Mouse (Mus musculus) lung, postnatal 36 days (tissue): ENCODE results near the gene Mgat1.
A peak's percentile ranks its signal among the peaks of the same experiment; 100 is the strongest.
"Not testable (repeated sequence)": the region's sequence is repeated elsewhere in the genome, so short reads cannot be mapped to it uniquely, and the experiment has no call there.

Experiments used
- DNase-seq: peaks from one replicate; pipeline ENCODE4 v3.0.0; 2022; ENCODE audit warnings: mixed read lengths

Mgat1 gene

DNA sequence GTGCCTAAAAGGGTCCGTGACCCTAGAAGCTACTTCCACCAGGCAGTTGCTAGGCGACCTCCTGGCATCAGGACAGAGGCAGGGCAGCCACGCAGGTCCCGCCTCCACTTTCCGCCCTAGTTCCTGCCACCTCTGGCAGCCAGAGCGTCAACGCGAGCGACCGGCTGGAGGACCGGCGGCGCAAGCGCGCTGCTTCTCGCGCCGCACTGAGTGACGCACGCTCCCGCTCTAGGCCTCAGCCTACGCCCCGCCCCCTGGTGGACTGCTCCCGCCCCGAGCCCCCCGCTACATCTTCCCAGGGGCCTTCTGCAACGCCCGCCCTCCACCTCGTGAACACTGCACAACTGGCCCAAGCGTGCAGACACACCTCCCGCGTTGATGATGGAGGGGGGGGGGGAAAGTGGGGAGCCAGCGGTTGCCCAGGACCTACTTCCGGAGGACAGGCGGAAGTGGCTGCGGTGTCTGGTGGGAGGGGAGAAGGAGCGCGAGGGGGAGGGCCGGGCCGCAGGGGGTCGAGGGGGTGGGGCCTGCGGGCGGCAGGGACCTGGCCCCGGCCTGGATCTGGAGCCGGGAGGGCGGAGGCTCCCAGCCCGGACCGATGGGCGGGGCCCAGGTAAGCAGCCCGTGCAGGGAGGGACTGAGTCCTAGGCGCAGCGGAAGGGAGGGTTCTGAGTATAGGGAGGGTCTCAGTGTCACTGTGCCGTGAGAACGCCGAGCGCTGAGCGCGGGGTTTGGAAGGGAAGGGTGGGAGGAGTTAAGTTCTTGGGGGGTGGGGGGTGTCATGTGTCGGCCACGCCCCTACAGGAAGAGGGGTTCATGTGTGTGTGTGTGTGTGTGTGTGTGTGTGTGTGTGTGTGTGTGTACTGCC is at the start of gene Mgat1:
Mgat1 (plus strand) TSS at position 465 of the 868 bp plus-strand sequence.
- DNase-seq, result peak; percentile 97

DNA sequence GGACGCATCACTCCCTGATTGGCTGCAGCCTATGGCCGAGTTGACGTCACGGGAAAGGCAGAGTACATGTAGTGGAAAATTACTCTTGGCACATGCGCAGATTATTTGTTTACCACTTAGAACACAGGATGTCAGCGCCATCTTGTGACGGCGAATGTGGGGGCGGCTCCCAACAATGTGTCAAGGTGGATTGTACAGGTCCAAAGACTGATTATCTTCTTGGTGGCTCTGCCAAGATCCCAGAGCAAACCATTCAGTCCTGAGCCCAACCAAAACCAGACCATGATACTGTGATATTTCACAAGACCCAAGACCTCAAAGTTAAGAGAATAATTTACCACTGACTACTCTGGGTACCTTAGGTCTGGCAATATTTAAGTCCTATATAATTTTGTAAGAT is 49.2 kb upstream of the Mgat1 start:
- not testable (repeated sequence) for DNase-seq

DNA sequence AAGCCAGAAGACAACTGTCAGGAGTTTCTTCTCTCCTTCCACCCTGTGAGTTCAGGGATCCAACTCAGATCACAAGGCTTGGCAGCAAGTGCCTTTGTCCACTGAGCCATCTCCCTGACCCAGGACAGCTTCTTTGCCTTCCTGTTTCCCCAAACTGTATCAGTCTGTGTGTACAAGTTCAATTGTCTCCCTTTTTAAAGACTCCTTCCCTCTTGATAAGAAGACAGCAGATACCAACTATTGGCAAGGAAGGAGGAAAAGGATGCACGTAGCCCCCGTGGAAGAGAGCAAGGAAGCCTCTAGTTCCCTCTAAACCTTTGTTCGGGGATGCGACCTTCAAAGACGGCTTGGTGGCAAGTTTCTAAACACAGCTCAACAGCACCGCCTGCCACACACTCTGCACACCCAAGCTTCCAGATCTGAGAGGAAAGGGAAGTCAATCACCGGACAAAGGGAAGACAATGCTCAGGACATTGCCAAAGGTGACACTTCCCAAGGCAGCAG is 48.1 kb upstream of the Mgat1 start:
- peak; percentile 68 for DNase-seq

DNA sequence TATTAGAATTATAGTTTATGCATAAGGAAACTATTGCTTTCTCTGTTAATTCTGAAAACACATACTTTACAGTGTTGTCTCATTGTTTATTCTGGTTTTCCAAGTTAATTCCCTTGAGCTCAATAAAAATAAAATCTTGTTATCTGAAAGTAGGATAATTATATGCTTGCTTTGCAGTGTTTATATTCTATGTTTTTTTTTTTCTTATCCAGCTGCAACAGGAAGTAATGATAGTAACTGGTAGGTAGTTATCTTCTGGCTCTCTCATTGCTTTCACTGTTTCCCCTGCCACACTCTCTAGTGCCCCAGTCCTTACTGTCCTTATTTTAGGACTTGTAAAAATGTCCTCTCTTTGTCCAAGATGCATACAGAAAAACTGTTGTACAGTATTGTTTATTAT is 43.3 kb upstream of the Mgat1 start:
- DNase-seq, result no peak

DNA sequence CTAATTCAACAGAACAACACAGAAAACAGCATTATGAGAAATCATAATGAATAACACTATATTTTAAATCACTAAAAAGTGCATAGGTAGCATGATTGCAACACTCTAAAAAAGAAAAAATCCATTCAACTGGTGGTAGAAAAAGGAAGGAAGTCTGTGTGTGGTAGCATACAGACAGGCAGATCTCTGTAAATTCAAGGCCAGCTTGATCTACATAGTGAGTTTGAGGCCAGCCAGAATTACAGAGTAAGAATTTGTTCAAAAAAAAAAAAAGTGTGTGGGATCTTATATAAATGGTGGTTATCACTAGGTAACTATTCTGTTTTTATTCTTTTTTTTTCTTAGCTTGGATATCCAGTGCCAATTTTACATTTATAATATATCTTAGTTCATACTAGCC is 42.8 kb upstream of the Mgat1 start:
- DNase-seq, result no peak

DNA sequence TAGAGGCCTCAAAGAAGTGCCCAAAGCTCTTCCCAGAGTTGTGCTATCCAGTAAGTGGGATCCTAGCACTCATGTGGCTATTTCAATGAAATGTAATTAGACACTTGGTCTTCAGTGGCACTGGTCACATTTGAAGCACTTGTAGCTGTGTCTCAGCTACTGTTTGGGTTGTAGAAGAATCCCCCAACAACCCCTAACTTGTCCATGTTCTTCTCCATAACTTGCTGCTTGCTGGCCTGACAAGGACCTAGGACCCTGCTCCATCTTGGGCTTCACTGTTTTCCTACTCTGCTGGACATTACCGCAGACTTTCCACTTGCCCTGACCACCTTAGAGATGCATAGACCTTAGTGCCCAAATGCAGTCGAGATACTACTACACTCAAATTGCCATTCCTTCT is 41.9 kb upstream of the Mgat1 start:
- DNase-seq, result no peak

DNA sequence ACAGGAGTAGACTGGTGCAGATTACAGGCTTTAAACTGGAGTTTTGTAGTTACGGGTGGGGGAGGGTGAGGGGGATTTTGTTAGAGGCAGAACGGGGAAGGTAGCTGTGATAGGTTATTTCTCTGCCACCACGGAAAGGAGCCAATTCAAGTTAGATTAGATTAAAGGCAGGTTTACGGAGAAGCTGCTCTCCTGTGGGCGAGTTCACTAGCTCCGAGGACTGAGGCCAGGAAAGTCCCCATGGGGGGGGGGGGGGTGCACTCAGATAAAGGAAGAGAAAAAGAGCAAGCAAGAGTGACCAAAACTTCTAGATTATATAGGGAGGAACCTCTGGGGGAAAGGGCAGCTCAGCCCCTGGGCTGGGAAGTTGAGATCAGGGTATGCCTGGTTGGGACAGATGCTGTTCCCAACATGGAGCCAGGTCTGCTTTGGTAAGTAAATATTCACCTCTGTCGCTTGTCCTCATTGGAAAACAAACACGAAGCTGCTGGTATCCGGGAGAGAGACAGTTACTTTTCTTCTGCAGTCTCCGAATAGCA is 41.4 kb upstream of the Mgat1 start:
- peak; percentile 20 for DNase-seq

DNA sequence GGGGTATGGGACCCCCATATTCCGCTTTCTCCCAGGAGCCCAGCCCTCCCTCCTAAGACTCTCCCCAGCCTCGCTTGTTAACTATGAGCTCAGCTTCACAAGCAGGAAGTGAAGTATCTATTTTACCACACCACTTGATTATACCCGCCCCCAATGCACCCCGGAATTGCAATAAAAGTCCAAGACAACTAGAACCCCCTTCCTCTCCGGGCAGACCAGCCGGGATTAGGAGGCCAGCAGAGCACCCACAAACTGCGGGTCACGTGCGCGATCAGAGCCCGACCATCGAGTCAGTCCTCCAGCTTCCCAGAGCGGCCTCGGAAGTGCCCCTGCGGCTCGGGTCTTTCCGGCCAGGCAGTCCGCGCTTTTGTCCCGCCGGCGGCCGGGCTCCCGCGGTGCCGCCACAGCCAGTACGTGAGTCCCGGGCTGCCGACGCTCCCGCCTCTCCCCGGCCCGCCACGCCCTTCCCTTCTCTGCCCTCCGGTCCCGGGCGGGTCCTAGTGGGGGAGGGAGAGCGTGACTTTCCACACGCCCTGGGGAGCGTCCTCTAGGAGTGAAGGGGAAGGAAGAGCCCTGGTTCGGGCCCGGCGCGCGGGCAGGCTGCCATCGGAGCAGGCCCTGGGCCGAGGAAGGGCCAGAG is 40.7 kb upstream of the Mgat1 start, which contains the start of gene Zfp62:
Zfp62 (plus strand) TSS at position 164 of the 640 bp plus-strand sequence.
- peak; percentile 96 for DNase-seq

DNA sequence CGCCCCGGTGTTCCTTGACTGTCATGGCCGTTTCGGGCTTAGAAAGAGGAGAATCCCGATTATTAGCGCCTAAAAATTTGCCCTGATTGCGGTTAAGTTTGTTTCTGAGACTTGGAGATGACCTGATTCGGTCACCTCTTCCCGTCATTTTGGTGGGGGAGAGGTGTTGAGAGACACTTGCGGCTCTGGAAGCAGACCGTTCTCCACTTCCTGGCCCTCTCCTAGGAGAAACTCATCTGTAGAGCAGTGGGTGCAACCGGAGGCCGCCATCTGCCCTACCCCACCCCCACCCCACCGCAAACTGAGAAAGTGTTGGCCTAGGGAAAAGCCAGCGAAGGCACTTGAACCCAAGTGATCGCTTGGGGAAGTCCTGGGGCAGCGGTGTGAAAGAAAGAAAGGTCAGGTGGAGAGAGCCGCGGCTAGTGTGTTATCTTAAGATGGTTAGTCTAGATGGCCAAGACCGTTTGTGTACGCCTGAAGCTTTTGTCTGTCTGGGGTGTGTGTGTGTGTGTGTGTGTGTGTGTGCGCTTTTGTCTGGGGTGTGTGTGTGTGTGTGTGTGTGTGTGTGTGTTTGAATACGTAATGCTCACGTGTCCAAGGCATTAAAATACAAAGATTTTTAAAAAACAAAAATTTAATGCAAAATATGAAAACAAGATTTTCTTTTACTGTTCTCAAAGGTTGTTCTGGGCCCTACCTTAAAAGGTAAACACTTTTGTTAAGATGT is 40.1 kb upstream of the Mgat1 start:
- peak; percentile 49 for DNase-seq

DNA sequence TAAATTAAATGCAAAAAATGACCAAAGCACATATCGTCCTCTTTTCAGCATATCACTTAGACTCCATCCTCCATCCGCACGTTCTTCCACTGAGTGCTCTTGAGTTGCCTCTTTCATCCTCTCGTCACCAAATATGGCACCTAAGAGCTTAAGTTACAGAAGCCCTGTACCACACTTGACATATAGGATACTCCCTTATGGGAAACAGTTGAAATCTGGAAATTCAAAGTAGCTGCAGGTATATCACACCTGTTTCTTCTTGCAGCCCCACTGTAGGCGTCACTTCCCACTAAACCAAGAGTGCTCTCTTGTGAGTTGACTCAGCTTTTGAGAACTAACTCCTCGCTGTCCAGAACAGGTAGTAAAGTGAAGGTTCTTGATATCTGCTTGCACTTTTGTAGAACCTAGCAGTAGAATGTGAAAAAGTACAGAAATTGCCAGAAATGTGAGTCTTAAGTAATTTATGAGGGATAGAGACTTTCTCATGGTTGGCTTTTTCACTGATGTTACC is 38.9 kb upstream of the Mgat1 start:
- DNase-seq, result peak; percentile 27

DNA sequence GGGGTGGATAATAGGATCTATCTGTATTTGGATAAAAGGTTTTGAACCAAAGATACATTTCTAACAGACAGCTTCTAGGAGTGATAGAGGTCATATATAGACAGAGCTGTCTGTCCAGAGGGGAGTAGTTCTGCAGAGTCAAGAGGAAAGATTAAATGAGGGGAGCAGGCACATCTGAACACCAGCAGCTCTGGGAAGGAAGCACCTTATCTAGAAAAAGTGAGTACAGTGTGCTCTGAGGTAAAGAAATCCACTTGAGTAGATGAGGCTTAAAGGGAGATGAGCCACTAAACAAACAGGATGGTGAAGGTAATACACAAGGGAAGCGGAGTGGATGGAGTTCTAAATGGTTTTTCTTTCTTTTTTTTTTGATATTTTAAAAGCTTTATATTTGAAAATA is 36.5 kb upstream of the Mgat1 start:
- no peak for DNase-seq

DNA sequence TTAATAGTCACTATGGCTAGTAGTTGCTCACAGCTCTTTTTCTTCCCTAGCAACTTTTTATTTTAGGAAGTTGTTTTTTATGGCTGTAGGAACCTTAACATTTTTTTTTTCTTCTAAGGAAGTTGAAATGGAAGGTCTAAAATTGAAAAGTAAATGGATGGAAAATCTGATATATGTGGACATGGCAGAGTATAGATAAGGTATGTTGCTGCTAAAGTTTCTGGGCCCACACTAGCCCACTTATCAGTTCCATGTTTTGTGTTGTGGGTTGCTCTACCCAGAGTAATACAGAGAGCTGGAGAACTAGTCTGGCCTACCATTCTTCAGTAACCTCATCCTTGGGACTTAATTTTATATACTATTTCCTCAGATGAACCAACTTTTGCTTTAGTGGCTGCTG is 31.4 kb upstream of the Mgat1 start:
- no peak for DNase-seq

DNA sequence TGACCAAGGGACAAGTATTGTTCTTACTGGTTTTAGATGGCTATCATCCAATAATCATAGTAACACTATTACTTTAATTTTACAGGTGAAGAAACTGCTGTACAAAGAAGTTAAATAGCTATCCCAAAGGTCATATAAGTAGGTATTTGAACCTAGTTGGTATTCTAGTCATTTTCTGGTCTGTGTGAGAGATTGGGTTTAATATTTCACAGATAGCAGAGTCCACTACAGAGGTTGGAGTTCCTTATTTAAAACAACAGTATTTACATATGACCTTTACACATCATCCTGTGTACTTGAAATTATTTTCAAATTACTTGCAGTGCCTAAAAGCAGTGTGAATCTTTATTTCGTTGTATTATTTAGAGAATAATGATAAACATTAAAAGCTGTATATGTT is 30.5 kb upstream of the Mgat1 start:
- DNase-seq, result no peak

DNA sequence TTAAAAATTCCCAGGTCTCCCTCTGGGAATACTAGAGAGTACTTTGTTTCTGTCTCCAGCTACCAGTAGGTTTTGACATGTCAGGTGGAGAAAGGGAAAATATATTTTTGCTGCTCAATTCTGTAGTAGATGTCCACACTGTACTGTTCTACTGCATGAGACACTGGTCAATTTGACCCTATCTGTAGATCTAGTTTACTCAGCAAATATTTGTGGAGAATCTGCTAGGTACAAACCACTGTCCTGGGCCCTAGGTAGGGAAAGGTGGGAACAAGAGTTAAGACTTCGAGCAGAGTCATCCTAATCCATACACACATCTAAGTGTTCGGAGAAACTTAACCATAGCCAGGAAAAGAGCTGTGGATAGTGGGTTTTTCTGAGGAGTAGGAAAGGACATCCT is 24.7 kb upstream of the Mgat1 start:
- no peak for DNase-seq

DNA sequence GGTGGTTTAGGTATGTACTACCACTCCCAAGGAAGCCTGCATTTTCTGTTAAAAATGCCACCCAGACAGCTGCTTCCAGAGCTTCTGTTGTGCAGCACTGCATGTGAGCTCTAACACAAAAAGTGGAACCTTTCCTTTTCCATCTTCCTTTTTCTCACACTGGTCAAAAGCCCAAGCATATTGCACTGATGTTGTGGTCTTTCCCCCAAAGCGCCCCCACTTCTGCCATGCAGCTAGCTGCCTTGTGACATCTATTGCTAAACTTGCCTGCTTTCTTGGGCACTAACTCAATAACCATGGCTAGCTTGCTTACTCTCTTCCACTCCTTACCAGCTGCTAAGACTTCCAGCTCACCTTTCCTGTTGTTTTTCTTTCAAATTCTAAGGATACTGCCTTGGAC is 19.5 kb upstream of the Mgat1 start:
- DNase-seq, result peak; percentile 52

DNA sequence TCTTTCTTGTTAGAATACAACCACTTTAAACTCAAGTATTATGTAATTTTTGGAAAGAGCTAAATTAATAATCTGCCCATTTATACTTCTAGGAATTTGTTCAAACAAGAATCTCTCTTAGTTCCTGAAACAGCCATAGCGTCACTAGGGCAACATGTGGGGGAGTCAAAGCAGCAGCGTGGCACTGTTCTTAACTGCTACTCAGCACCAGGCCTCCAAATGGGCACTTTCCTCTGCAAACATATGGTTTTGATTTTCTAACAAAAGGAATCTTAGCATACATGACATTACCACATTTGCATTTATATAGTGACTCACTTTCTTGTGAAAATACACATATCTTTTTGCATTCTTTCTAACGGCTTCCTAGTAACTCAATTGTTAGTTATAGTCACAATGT is 11.2 kb upstream of the Mgat1 start:
- no peak for DNase-seq

DNA sequence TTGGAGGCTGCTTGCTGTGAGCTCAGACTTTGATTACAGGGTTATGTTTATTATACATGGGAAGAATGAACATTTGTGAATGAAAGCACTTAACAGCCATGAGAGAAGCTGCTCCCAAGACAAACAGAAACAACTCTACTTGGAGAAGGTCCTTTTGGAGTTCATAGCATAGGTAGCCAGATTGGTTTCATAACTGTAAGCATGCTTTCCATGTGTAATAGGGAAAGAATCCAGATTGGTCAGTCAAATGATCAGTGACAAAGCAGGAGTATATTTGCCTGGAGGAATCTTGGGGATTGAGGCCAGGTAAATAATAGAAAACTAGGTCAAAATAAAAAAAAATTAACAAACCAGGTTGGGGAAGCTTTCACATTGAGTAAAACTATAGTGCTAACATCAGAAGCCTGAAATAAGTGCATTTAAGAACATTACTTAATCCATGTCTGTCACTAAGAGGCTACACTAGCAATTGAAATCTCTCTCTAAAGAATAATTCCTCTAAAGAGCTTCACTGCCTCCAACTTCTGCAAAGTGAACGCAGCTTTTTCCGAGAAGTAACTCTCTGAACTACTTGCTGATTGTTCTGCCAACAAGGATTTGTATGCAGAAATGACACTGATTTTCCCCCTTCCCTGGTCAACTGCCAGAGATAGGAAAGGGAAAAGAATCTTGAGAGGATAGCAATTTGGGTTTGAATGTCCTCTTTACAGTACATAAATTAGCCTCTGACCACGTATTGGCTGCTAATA is 8.4 kb upstream of the Mgat1 start:
- no peak for DNase-seq

DNA sequence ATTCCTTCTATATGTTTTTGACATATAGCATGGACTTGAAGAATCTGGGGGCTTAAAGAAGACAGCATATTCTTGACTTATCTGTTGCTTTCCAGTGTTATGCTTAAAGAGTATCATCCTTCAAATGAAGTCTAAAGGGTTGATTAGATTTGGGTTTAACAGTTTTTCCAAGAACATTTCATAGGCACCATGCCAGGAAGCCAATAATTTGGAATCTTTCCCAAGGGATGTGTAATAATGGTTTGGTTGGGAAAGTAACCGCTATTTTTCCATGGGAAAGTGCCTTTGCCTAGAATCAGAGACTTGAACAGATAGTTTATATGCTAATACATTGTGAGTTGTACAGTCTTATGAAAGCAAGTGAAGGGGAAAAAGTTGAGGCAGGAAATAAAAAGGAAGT is 7.1 kb upstream of the Mgat1 start:
- DNase-seq, result no peak

DNA sequence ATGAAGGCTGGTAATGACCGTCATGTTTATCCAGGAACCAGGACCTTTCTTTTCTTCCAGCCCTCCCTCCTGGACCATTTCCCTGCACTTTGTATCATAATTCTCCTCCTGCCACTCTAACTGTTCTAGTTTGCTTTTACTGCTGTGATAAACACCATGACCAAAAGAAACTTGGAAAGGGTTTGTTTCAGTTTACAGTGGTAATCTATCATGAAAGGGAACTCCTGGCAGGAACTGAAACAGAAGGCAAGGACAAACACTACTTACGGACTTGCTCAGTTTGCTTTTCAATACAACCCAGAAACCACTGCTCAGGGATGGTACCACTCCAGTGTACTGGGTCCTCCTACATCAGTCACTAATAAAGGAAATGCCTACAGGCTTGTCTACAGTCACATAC is 6.5 kb upstream of the Mgat1 start:
- no peak for DNase-seq

DNA sequence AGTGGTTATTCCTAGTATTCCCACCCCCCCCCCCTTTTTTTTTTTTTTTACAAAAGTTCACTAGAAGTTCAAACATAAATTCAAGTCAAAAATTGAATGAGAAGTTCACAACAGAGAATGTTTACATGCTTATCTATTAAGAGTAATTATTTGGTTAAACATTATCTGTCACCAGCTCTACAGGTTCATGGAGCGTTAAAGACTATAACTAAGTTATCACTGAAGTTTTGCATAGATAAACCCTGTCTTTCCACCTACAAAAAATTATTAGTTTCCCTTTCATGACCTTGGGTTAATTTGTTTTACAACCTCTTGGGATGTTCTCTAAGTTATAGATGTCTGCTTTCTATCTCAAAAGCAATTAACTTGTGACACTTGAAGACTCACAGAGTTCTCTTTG is 3.7 kb upstream of the Mgat1 start:
- DNase-seq, result no peak

DNA sequence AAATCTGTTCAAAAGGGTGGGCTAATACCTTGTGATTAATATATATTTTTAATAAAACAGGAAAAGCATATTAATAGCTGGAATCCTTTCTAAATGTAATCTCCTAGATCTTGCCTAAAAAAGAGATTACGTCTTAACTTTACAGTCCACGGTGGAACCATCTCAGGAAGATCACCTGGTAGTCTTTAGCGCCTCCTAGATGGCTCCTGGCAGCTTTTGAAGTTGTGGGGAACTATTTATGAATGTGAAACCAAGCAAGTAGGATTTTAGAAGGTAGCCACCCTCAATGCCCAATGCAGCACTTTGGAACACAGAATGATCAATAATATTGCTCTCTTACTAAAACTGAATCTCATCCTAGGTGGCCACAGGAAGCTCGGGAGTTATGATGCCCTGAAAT is 3.1 kb upstream of the Mgat1 start:
- no peak for DNase-seq

DNA sequence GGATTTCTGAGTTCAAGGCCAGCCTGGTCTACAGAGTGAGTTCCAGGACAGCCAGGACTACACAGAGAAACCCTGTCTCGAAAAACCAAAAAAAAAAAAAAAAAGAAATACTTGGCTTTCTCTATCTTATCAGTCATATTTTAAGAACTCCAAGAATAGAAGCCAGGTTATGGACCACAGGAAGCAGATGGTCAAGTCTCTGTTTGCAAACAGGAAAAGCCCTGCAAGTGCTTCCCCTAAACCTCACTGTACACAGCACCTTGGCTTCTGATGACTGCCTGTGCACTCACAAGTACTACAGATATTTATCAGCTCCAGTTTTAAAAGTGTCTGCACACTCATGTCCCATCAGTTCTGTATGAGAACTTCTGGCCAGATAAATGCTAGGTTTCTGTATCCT is 2.5 kb upstream of the Mgat1 start:
- DNase-seq, result no peak
